11 mouse cellular contexts compared by ENCODE assay signal in the genomic region with DNA sequence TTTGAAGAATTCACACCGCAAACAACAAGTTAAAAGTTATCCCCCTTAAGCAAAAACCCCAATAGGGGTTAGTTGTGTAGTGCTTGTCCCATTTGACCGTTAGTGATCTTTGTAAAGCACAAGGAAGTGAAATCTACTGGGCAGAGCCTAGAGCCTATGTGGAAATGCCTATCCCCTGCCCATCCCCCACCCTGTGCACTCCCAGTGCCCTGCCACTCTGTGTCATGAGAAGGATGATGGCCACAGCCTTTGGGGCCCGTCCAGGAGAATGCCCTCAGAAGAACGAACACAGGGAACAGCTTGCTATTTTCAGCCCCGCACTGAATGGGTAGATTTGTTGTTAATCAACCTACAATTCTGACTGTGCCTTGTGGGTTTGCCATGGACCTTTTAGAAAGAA. TPM values are rescaled to one million over a fixed set of nuclear protein-coding genes. Genes with fewer than 3 reads are reported as not detected.
DNase-seq lines count a peak whose midpoint lies in the region; ATAC-seq and TF ChIP-seq lines count a peak whose summit lies in the region.
"Had no signal": no experiment of that assay in that cellular context is flagged by ENCODE, and none has a peak within 500 bp of the region (broad histone marks: within the 10 kb centered on the region; RNA-seq: fewer than 3 reads in every experiment).

No protein-coding gene starts in this region.

- TF ChIP-seq POLR2A in lung, adult 2 months (IDR thresholded peaks at IDR 0.05; ENCODE audit: borderline replicate concordance, extremely low read depth, low read depth, low read length): no peak

- peaks cover 30% of the 10 kb centered on the region for H3K36me3 ChIP-seq in forebrain, embryonic 14.5 days (ENCODE audit: control insufficient read depth, insufficient read depth, low read length)

- H3K4me2 ChIP-seq in forebrain, embryonic 14.5 days (ENCODE audit: low read length): no peak overlapping the region
- H3K4me2 ChIP-seq: forebrain, embryonic 15.5 days; limb, embryonic 13.5 days had no signal

- H3K27ac ChIP-seq in forebrain, embryonic 14.5 days (ENCODE audit: low read depth, low read length): no peak overlapping the region
- H3K27ac ChIP-seq: forebrain, embryonic 15.5 days; kidney, postnatal 0 days; limb, embryonic 13.5 days had no signal

- no peak overlapping the region for H3K4me3 ChIP-seq in lung, adult 2 months (replicated peaks; ENCODE audit: extremely low read depth, low read depth, low read length)
- no peak overlapping the region for H3K4me3 ChIP-seq in forebrain, embryonic 14.5 days (ENCODE audit: low read depth, low read length)
- H3K4me3 ChIP-seq: forebrain, embryonic 15.5 days; limb, embryonic 13.5 days had no signal

- H3K9ac ChIP-seq in forebrain, embryonic 14.5 days (ENCODE audit: low read length): no peak overlapping the region
- H3K9ac ChIP-seq: forebrain, embryonic 15.5 days; limb, embryonic 13.5 days had no signal

- no peaks in the 10 kb centered on the region for H3K27me3 ChIP-seq in forebrain, embryonic 14.5 days (replicated peaks; ENCODE audit: control insufficient read depth, insufficient read depth, low read length)
- H3K27me3 ChIP-seq: forebrain, embryonic 15.5 days; limb, embryonic 13.5 days had no signal

- 63% methylated on average over 5 of the region's 5 CpGs for WGBS in lung, adult 2 months
- 74% methylated on average over 5 of the region's 5 CpGs for WGBS in forebrain, embryonic 14.5 days

- TF ChIP-seq CTCF in lung, adult 2 months (IDR thresholded peaks at IDR 0.05; ENCODE audit: insufficient read depth, low read length): no peak

- DNase-seq in lung, adult 18-20 months: peak; percentile 23 to 29
- no peak for DNase-seq in lung, adult 2 months
- peak; percentile 26 for DNase-seq in gastrocnemius, postnatal 10 days
- DNase-seq in heart, postnatal 14 days: peak; percentile 44 to 47
- peak; percentile 76 to 78 for DNase-seq in monocyte, adult 2 months (ENCODE audit: low read depth in 1 of 2, low spot score in 2 of 2)
- DNase-seq in embryo, embryonic 10 days (ENCODE audit: low spot score): no peak
- DNase-seq in forebrain, embryonic 14.5 days (ENCODE audit: low spot score): no peak
- no peak for DNase-seq in kidney, adult 8-10 months

- no peaks in the 10 kb centered on the region for H3K9me3 ChIP-seq in forebrain, embryonic 14.5 days (replicated peaks; ENCODE audit: control insufficient read depth, low read length)
- H3K9me3 ChIP-seq: forebrain, embryonic 15.5 days; limb, embryonic 13.5 days had no signal

- H3K4me1 ChIP-seq in lung, adult 2 months (ENCODE audit: control insufficient read depth, insufficient read depth, low read length): no peaks in the 10 kb centered on the region
- no peaks in the 10 kb centered on the region for H3K4me1 ChIP-seq in forebrain, embryonic 14.5 days (ENCODE audit: control insufficient read depth, insufficient read depth, low read length)
- H3K4me1 ChIP-seq: forebrain, embryonic 15.5 days; limb, embryonic 13.5 days had no signal

- intact Hi-C loops in heart, postnatal 14 days (cut with DNase I): loop anchor here (5.0 kb wide), 1 partner anchor 161 kb away; a partner anchor contains a TSS

- no peak for ATAC-seq in forebrain, embryonic 14.5 days
- ATAC-seq: forebrain, embryonic 15.5 days had no signal

RNA-seq across cellular contexts. Expression of a gene that starts 6.5 kb away (rescaled TPM):
- polyA plus RNA-seq in lung, adult 2 months (2012; rRNA removed): 10.5 and 13.2 TPM in 2 replicates
- 10 to 100 TPM; 12.0 to 16.2 TPM for total RNA-seq in gastrocnemius, postnatal 10 days (2021)
- total RNA-seq in heart, postnatal 14 days (2021): 10 to 100 TPM; 15.8 to 17.0 TPM
- polyA plus RNA-seq in forebrain, embryonic 14.5 days (2014; fragmentation: Nextera tagmentation; extraction: Ambion mirVana): 55.4 and 63.2 TPM in 2 replicates

Comparison
In these comparisons a context has a peak if more than half of its experiments do, and no peak if none do; other contexts are left out.
1. DNase-seq: peak in lung, adult 18-20 months (2 of 2), gastrocnemius, postnatal 10 days (single experiment), heart, postnatal 14 days (2 of 2) and monocyte, adult 2 months (2 of 2); none in lung, adult 2 months (single experiment), embryo, embryonic 10 days (single experiment), forebrain, embryonic 14.5 days (single experiment) and kidney, adult 8-10 months (0 of 2).